Mouse (Mus musculus) hindbrain, embryonic 14.5 days (tissue): ENCODE results near the gene Ranbp9. TPM values are rescaled to one million over a fixed set of nuclear protein-coding genes. Genes with fewer than 3 reads are reported as not detected.

ENCODE experiments used
- ATAC-seq: fragments of 200-750 bp; cut with Nextera tagmentation; 2 replicates; pipeline ENCODE4 v1.8.0; 2017; ENCODE audit warnings: moderate number of reproducible peaks, mild to moderate bottlenecking, moderate TSS enrichment, moderate library complexity; ENCODE audit not compliant: low FRiP score
- DNase-seq: peaks from one replicate; pipeline ENCODE4 v3.0.0-alpha.2; 2015; ENCODE audit warnings: low spot score
- H3K27ac ChIP-seq: fragments of 300-500 bp; sonication (generic); 2 replicates; pipeline ENCODE4 v1.5.1; 2014; ENCODE audit warnings: mild to moderate bottlenecking, moderate library complexity
- H3K27me3 ChIP-seq: fragments of 300-500 bp; sonication (generic); 2 replicates; pipeline ENCODE4 v1.6.1; 2014; ENCODE audit warnings: mild to moderate bottlenecking, low read length, mixed read lengths; ENCODE audit not compliant: control insufficient read depth, insufficient read depth
- H3K36me3 ChIP-seq: fragments of 300-500 bp; sonication (generic); replicated peaks from 2 replicates; pipeline ENCODE4 v1.6.1; 2014; ENCODE audit not compliant: control insufficient read depth, insufficient read depth
- H3K4me1 ChIP-seq: fragments of 300-500 bp; sonication (generic); replicated peaks from 2 replicates; pipeline ENCODE4 v1.6.1; 2014; ENCODE audit warnings: antibody characterized with exemption, low read length, mixed read lengths; ENCODE audit not compliant: control insufficient read depth, insufficient read depth
- H3K4me2 ChIP-seq: fragments of 300-500 bp; sonication (generic); replicated peaks from 2 replicates; pipeline ENCODE4 v1.6.1; 2014; ENCODE audit warnings: mild to moderate bottlenecking, moderate library complexity
- H3K4me3 ChIP-seq: fragments of 300-500 bp; sonication (generic); replicated peaks from 2 replicates; pipeline ENCODE4 v1.5.1; 2014; ENCODE audit warnings: mild to moderate bottlenecking, low read length
- H3K9ac ChIP-seq: fragments of 300-500 bp; sonication (generic); 2 replicates; pipeline ENCODE4 v1.6.1; 2014
- H3K9me3 ChIP-seq: fragments of 300-500 bp; sonication (generic); 2 replicates; pipeline ENCODE4 v1.6.1; 2016; ENCODE audit warnings: low read length; ENCODE audit not compliant: control insufficient read depth
- WGBS: fragments of 180-500 bp; shearing (Covaris S2); extraction: QIAGEN DNeasy Blood & Tissue Kit; methylation state at CpG from one replicate; pipeline ENCODE4 v1.1.7; 2014; 5-methylcytosine and 5-hydroxymethylcytosine counted together
- polyA plus RNA-seq: library from polyadenylated mRNA; unstranded; fragments of >200 nt; fragmentation: Nextera tagmentation; extraction: Ambion mirVana; gene quantifications from 2 replicates; pipeline ENCODE4 v1.2.1, GENCODE M21; 2014

Ranbp9 gene
- polyA plus RNA-seq, 1 experiment from 2014 or later: 16.8 TPM

DNA sequence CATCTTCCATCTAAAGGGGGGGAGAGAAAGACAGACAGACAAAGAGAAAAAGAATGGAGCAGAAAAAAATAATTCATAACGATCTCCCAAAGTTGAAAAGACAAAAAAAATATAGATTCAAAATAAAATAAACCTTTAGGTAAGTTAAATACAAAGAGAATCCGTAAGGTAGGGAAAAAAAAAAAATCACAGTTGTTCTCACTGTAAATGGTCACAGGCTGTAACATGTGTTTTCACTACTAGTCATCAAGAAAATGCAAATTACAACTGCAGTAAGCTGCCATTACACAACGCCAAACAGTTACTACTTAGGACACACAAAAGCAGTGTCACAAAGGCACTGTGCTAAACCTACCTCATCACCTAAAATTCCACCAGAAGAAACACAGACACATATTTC is 36.4 kb downstream of the Ranbp9 start:
- Histone ChIP-seq H3K4me3 (no peak overlapping the region), H3K9me3 (no peaks in the 10 kb centered on the region), H3K36me3 (no peaks in the 10 kb centered on the region), H3K9ac (no peak overlapping the region), H3K4me2 (no peak overlapping the region), H3K27ac (no peak overlapping the region), H3K4me1 (0 out of 2 replicates have a peak, but pooled peaks cover 4% of the 10 kb centered on the region), H3K27me3 (no peaks in the 10 kb centered on the region)
- 88% methylated on average over 3 of the region's 3 CpGs for WGBS
- DNase-seq: no peak
- ATAC-seq: no peak

DNA sequence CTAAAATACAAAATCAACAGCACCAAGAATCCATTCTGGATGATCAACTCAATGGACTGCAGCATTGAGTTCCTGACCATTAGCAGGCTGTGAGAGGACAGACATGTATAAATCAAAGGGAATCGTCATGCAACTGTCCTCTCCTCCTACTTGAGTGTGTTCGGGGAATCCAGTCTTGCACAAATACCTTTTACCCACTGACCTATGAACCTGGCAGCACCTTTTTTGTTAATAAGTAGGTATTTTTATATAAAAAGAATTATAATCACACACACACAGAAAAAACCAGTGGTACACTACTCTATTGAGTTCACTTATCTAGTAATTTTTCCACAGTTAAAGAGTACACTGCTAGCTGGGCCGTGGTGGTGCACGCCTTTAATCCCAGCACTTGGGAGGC is 37.4 kb downstream of the Ranbp9 start:
- no peak overlapping the region for H3K4me3 ChIP-seq
- H3K27me3 ChIP-seq: no peaks in the 10 kb centered on the region
- H3K4me2 ChIP-seq: no peak overlapping the region
- 0 out of 2 replicates have a peak, but pooled peaks cover 4% of the 10 kb centered on the region for H3K4me1 ChIP-seq
- H3K36me3 ChIP-seq: no peaks in the 10 kb centered on the region
- 98% methylated on average over 4 of the region's 4 CpGs for WGBS
- ATAC-seq (no peak), DNase-seq (no peak)
- H3K9me3 ChIP-seq: no peaks in the 10 kb centered on the region
- no peak overlapping the region for H3K27ac ChIP-seq
- H3K9ac ChIP-seq: no peak overlapping the region

DNA sequence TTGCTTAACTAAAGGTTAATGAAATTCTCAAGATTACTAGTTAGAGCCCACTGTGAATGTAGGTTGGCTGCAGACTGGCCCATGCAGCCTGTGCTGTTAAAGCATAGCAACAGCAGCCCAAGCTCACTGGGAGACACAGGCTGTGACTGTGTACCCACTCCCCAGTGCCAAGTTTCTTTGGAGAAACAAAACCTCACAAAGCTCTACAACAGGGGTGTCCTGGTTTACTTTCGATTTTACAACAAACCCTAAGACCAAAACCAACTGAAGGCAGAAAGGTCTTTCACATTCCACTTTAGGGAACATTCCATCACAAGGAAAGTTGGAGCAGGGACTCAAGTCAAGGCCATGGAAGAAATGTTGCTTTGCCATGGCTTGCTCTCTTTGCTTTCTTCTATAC is 38.5 kb downstream of the Ranbp9 start:
- 89% methylated on average over 1 of the region's 1 CpGs for WGBS
- no peaks in the 10 kb centered on the region for H3K27me3 ChIP-seq
- no peak for DNase-seq
- ATAC-seq: no peak
- no peaks in the 10 kb centered on the region for H3K9me3 ChIP-seq
- no peak overlapping the region for H3K27ac ChIP-seq
- H3K36me3 ChIP-seq: no peaks in the 10 kb centered on the region
- H3K4me3 ChIP-seq: no peak overlapping the region
- H3K4me2 ChIP-seq: no peak overlapping the region
- no peak overlapping the region for H3K9ac ChIP-seq
- 0 out of 2 replicates have a peak, but pooled peaks cover 2% of the 10 kb centered on the region for H3K4me1 ChIP-seq

DNA sequence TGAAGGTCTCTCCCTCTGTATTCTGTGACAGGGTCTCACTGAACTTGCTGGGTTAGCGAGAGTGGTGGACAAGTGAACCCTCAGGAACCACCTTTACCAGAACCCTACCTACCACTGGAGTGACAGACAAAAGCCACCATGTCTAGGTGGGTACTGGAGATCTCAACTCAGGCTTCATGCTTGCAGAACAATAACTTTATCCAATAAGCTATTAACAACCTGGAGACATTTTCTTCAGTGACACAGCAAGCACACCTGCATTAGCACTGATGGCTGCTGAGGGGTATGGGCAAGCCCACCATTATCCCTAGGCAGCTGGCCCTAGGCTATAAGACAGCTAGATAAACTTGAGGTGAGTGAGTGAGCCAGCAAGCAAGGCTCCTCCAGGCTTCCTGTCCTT is 40.7 kb downstream of the Ranbp9 start:
- Histone ChIP-seq H3K4me2 (no peak overlapping the region), H3K9ac (no peak overlapping the region), H3K27me3 (no peaks in the 10 kb centered on the region), H3K4me3 (no peak overlapping the region), H3K4me1 (no peaks in the 10 kb centered on the region), H3K27ac (no peak overlapping the region), H3K36me3 (no peaks in the 10 kb centered on the region), H3K9me3 (no peaks in the 10 kb centered on the region)
- ATAC-seq (no peak), DNase-seq (no peak)
- WGBS: 100% methylated on average over 1 of the region's 1 CpGs

DNA sequence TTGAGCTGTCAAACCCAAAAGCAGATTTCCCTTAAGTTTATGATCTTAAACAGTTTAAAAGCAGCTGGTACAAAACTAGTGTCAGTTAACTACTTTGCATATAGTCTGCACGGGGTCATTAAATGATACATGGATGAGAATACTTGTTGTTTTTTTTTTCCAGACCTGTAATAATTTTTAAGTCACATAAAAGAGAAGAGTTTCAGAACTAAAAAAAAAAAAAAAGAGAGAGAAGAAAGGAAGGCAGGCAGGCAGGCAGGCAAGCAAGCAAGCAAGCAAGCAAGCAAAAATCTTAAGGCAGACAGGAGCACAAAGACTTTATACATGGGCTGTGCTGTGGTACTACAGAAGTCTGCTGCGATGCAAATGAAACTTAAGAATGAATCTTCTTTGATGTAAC is 47.7 kb downstream of the Ranbp9 start:
- no peak for ATAC-seq
- Histone ChIP-seq H3K4me3 (no peak overlapping the region), H3K4me2 (no peak overlapping the region), H3K36me3 (peaks cover 2% of the 10 kb centered on the region; the same call in 1 of the 2 replicates), H3K4me1 (no peaks in the 10 kb centered on the region), H3K9me3 (no peaks in the 10 kb centered on the region), H3K9ac (no peak overlapping the region), H3K27me3 (no peaks in the 10 kb centered on the region), H3K27ac (no peak overlapping the region)
- no peak for DNase-seq
- WGBS: 86% methylated on average over 2 of the region's 2 CpGs

DNA sequence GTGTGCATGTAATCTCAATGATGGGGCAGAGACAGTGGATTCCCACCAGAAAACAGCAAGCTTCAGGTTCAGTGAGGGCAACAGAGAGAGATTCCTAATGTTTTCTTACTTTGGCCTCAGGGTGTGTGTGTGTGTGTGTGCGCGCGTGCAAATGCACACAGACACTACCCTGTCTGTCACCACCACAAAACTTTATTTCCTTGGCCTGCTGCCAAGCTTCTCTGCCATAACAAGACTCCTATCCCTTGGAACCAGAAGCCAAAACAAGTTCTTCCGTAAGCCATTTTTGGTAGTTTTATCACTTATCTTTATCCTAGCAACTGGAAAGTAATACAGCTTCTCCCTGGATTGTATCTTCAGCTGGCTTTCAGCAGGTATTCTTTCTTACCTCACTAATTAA is 52.6 kb downstream of the Ranbp9 start:
- Histone ChIP-seq H3K4me3 (no peak overlapping the region), H3K4me1 (no peaks in the 10 kb centered on the region), H3K9me3 (no peaks in the 10 kb centered on the region), H3K27ac (no peak overlapping the region), H3K36me3 (peaks cover 11% of the 10 kb centered on the region; the same call in 1 of the 2 replicates), H3K4me2 (no peak overlapping the region), H3K9ac (no peak overlapping the region), H3K27me3 (no peaks in the 10 kb centered on the region)
- WGBS: over 99% methylated on average over 4 of the region's 4 CpGs
- ATAC-seq (no peak), DNase-seq (no peak)

DNA sequence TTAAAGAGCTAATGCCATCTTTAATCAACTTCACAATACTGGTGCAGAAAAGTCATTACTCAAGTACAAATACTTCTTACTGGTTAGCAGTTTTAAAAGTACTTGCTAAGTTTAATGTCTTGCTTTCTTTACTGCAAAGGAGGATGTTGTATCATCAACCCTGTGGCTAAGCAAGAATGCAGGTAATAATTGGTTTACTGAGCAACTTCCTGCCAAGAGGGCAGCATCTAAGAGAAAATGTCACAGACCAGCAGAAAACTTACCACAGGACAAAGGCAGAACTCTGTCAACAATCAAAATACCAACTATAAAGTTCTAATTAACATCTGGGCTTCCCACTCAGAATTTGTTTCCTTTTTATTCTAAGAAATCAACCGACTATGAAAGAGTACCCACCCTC is 65.8 kb downstream of the Ranbp9 start:
- no peak overlapping the region for H3K27ac ChIP-seq
- 97% methylated on average over 1 of the region's 1 CpGs for WGBS

DNA sequence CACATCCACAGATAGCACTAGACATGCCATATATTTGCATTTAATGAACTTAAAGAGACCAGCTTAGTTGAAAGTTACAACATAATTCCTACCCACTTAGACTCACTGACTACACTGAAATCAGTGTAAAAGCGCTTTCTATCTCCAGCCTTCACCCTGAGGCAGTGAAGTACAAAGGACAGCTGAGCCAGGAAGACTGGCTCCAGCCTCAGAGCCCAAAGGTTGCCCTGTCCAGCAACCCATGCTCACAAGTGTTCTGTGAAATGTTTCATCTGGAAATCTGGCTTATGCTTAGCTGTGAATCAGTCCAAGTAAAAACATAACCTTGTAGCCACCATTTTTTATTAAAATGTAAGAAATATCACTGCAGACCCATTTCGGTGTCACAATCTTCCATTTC is 67.5 kb downstream of the Ranbp9 start:
- no peaks in the 10 kb centered on the region for H3K9me3 ChIP-seq
- no peak overlapping the region for H3K27ac ChIP-seq
- H3K4me3 ChIP-seq: no peak overlapping the region
- 98% methylated on average over 2 of the region's 2 CpGs for WGBS
- no peaks in the 10 kb centered on the region for H3K4me1 ChIP-seq
- no peak overlapping the region for H3K4me2 ChIP-seq
- H3K36me3 ChIP-seq: peaks cover 81% of the 10 kb centered on the region
- H3K9ac ChIP-seq: no peak overlapping the region
- no peaks in the 10 kb centered on the region for H3K27me3 ChIP-seq
- DNase-seq: no peak
- ATAC-seq: no peak

More for the DNA sequence above, 65.8 kb downstream of the Ranbp9 start:
- no peak overlapping the region for H3K4me3 ChIP-seq
- no peaks in the 10 kb centered on the region for H3K4me1 ChIP-seq
- peaks cover 89% of the 10 kb centered on the region for H3K36me3 ChIP-seq
- ATAC-seq (no peak), DNase-seq (no peak)
- H3K4me2 ChIP-seq: no peak overlapping the region
- no peaks in the 10 kb centered on the region for H3K9me3 ChIP-seq
- no peak overlapping the region for H3K9ac ChIP-seq
- H3K27me3 ChIP-seq: no peaks in the 10 kb centered on the region

DNA sequence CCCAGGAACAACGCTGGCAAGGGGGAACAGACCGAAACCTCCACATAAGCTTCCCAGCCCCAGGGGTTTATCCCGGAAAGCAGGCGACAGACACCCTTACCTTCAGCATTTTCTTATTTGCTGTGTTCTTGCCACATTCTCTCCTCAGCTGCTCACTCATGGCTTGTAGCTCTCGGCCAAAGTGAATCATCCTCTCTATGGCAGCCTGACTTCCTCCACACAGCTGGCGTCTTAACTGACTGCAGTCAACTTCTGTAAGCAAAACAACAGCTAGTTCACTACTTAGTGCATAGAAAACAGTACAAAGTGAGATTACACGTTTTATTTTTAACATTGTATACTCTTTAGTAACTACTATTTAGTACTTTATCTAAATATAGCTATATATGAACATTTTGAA is 68.8 kb downstream of the Ranbp9 start:
- no peak overlapping the region for H3K27ac ChIP-seq
- 91% methylated on average over 7 of the region's 7 CpGs for WGBS
- no peak overlapping the region for H3K9ac ChIP-seq
- no peaks in the 10 kb centered on the region for H3K4me1 ChIP-seq
- H3K9me3 ChIP-seq: no peaks in the 10 kb centered on the region
- no peak overlapping the region for H3K4me3 ChIP-seq
- H3K4me2 ChIP-seq: no peak overlapping the region
- no peaks in the 10 kb centered on the region for H3K27me3 ChIP-seq
- DNase-seq (no peak), ATAC-seq (no peak)
- peaks cover 85% of the 10 kb centered on the region for H3K36me3 ChIP-seq

DNA sequence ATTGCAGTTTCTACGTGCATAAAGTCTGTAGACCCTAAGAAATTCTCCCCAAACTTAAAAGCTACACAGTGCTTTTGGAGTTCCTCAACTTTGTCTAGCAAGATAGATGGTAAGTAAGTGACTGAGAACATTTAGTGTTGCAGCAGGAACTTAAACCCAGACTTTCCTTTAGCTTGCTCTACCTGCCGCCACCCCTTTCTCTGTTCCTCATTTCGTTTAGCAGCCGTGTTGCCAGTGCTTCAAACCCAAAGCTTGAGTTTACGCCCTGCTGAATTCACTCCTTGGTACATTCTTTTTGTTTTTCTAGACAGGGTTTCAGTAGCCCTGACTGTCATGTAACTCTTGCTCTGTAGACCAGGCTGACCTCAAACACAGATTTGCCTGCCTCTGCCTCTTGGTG is 81.5 kb downstream of the Ranbp9 start:
- no peak for ATAC-seq
- H3K9me3 ChIP-seq: no peaks in the 10 kb centered on the region
- no peak overlapping the region for H3K27ac ChIP-seq
- H3K9ac ChIP-seq: no peak overlapping the region
- peak overlapping the region; percentile 49; the same call in 1 of the 2 replicates for H3K4me3 ChIP-seq
- no peaks in the 10 kb centered on the region; the same call in 1 of the 2 replicates for H3K4me1 ChIP-seq
- peak overlapping the region; percentile 59 for H3K4me2 ChIP-seq
- WGBS: 90% methylated on average over 5 of the region's 5 CpGs
- H3K27me3 ChIP-seq: no peaks in the 10 kb centered on the region
- H3K36me3 ChIP-seq: peaks cover 48% of the 10 kb centered on the region
- DNase-seq: no peak
